Mouse (Mus musculus) testis, postnatal 14 days (tissue): Measurements from ENCODE around the gene Macf1.

Experiments
- DNase-seq: peaks from one replicate; pipeline ENCODE4 v3.0.0; 2021; ENCODE audit warnings: low spot score

Gene Macf1

DNA sequence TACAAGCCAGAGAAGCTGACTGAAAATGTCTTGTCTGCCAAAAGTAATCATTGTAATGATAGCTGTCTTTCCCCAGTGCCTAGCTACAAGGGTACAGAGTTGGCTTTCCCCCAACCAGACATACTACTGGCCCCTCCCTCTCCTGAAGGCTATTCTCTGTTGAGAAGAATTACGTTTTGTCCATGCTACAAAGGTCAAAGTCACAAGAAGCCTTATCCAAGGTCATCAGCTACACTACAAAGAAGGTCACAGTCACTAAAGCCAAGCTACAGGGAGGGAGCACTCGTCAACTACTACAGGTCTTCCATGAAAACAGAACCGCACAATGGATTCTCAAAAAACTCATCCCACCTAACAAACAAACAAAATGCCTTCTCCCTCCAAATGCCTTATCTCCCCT, 49.7 kb downstream of the Macf1 start:
- DNase-seq: no peak

DNA sequence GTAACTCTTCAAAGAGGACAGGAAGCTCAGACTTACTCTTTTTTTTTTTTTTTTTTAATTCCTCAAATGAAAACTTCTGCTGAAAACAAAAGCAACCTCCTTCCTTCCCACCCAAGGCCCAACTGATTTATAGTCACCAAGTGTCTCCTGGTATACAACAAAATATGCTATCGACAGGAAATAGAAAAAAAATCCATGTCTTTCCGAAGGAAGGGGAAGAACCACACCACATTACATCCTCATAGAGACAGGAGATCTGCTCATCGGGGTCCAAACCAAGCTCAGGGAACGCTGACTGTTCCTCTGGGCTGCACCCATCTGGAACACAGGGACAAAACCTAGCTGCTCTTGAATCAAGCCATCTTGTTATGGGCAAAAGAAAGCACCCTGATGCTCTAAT, 50.3 kb downstream of the Macf1 start:
- no peak for DNase-seq

DNA sequence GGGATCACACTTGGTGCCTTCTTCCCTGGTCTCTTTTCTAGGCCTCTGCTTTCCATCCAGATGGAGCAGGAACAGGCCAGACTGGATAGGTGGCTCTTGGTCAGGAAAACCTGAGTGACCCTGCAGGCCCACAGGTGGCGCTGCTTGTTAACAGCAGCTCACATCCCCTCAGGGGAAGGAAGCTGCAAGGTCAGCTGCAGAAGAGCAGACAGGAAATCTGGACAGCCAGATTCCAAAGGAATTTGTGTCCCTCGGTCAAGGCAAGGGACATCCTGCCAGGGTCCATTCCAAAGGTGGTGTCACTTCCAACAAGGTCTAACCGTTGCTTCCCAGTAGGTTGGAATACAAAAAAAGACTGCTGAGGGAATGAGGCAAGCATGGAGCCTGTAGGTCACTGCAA, 50.8 kb downstream of the Macf1 start:
- peak; percentile 63 for DNase-seq

DNA sequence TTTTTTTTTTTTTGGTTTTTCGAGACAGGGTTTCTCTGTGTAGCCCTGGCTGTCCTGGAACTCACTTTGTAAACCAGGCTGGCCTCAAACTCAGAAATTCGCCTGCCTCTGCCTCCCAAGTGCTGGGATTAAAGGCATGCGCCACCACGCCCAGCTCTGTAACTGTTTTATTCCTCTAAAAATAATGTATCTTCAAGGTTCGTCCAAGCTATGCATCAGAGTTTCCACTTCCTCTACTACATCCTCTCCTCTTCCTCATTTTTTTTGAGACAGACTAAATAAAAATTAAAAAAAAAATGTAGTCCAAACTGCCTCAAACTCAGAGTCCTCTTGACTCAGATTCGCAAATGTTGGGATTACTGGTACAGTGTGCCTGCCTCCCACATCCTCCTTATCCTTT, 52.0 kb downstream of the Macf1 start:
- peak; percentile 33 for DNase-seq

DNA sequence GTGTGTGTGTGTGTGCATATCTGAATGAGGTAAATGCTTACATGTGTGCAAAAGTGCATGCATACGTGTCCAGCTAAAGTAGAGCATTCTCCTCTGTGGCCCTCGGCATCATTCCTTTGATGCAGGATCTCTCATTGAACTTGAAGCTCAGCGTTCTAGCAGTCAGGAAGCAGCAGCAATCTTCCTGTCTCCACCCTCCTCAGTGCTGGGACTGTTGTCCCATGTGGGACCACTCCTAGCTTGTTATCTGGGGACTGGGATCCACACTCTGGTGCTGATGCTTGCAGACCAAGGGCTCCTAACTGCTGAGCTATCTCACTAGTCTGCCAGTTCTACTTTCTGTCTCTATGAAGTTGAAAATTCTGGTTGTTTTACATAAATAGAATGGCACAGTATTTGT, 52.5 kb downstream of the Macf1 start:
- DNase-seq: no peak

DNA sequence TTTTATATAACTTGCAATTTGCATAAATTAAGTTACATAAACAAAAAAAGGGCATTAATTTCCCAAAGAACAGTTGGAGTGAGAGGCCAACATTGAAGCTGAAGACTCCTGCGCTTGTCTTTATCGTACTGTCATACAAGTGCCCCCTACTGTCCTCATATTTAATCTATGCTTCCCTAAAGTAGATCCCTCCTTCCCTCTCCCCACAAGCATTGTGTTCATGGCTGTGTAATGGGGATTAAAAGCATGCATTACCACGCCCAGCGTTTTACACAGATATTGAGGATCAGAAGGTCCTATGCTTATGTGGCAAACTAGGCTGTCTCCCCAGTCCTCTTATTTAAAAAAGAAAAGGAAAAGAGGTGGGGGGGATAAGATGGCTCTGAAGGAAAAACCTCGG, 56.5 kb downstream of the Macf1 start:
- no peak for DNase-seq

DNA sequence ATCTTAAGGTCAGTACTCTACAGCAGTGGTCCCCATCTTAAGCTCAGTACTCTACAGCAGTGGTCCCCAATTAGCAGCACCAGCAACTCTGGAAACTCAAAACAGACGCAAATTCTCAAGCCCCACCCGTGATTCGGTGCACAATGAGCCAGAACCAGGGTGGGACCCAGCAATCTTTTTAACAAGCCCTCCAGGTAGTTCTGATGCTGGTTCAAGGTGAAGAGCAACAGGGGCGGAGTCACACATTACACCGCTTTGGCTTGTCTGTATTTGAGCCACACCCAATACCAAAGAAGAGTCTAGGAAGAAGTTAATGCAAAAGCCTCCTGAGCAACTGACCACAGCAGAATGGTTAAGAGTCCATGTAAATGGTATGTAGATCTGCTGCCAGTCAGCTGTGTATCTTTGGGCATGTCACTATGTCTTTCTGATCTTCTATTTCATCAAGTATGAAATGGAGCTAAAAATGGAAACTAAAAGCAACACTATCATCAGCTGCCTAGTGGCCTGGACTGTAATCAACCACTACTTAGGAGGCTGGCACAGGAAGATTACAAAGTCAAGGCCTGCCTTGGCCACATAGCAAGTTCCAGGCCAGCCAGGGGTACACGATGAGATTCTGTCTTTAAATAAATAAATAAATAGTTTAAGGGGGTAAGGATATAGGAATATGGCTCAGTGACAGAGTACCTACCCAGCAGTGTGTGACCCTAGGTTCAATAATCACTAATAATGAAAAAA, 58.7 kb downstream of the Macf1 start:
- DNase-seq: no peak

DNA sequence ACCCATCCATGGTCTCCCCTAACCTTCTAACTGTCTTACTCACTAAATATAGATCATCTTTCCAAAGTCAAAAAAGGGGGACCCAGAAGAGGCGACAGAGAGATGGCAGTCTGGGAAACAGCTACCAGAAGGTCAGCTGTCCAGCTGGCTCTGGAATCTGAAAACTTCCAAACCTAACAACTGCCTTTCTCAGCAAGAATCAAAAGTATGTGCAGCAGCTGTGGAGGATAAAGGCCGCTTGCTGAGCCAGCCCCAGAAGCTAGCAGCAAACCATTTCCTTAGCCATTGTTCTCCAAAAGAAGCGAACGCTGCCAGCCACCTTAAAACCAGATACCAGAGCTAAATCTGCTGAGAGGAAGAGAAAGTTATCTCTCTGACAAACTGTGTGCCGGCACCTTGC, 59.7 kb downstream of the Macf1 start:
- no peak for DNase-seq

DNA sequence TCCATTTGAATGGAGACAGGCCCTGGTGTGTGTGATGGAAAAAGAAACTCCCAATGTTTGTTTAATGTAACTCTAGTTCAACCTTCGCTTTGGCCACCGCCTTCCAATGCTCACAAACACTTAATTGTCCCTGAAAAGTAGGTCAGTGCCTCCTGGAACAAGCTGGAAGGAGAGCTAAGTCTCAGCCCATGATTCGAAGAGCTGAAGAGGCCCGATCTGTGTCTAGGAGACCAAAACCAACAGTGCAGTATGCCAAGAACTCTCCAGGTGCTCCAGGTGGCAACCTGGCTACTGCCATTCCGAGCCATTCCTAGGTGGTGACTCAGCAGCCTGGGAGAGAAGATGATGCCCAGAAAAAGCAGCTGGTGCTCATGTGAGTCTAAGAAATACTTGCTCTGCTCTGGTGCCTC, 60.4 kb downstream of the Macf1 start:
- no peak for DNase-seq

DNA sequence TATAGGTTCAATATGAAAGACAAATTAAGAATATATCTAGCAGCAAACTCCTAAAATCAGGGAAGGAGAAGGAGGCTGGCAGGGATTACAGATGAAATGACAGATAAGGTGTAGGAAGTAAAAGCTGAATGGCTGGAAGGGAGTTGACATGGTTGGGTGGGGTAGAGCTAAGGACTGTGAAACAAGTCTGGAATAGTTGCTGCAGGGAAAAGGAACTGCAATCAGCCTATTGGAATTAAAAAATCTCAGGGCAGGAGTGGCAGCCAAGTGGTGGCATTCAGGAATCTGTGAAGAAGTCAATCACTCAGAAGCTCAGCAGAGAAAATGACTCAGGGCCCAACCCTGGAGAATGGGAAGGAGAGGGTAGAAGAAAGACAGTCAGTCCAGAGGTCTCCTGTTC, 62.4 kb downstream of the Macf1 start:
- DNase-seq: no peak

DNA sequence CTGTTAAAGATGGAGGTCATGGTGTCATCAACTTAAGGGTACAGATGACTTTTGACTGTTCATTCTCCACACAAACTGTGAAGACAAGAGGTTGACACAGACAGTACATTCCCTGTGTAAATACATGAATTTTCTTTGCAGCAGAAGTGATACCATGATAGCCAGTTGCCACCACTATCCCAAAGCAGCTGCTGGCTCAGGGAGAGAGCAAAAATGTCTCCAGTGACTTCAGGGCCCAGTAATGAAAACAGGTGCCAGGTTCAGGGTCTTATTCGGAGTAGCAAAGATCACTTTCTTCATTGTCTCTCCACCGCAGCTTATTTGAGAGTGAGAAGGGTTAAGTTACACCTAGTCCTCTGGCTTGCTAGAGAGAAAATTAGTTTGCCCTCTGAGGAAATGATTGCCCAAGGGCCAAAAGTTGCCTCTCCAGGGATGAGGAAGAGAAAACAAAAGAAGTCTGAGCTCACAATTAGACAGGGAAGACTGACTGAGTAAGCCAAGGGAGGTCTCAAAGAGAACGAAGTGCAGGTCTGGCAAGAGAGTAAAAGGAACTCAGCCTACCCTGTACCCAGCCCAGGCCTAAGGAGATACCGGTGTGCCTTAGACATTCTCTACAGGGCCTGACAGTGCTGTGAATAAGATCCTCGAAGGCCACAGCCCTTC, 66.3 kb downstream of the Macf1 start:
- no peak for DNase-seq

DNA sequence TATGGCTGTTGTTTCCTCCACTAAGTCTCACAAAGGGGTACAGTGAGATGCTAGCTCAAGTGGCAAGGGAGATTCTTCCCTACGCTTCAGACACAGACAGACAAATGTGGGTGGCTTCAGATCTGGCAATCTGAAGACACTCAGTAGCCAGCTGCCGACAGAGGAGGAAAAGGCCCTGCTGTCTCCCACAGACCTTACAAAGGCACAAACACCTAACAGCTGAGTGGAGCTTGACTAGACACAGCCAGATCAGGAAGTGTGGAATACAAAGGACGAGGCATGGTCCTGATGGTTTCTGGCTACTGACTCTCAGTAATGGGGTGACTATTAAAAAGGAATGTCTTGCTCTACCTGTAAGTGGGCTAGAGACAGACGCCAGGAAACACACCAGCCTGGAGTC, 67.2 kb downstream of the Macf1 start:
- DNase-seq: no peak

DNA sequence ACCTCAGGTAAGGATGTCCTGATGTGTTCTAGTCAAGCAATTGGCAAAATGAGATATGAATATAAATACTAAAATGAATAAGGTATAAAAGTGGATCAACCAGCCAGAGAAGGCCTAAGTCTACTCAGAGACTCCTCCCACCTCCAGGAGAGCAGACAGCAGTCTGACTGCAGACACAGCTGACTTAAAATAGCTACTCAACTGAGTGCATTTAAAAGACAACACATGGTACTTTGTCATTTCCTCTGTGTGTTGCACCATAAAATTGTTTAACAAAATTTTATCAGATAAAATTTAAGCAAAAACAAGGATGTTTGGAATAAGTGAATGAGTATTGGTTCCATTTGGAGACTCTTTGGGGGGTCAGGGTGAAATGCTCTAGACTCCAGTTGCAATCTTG, 67.7 kb downstream of the Macf1 start:
- DNase-seq: no peak

DNA sequence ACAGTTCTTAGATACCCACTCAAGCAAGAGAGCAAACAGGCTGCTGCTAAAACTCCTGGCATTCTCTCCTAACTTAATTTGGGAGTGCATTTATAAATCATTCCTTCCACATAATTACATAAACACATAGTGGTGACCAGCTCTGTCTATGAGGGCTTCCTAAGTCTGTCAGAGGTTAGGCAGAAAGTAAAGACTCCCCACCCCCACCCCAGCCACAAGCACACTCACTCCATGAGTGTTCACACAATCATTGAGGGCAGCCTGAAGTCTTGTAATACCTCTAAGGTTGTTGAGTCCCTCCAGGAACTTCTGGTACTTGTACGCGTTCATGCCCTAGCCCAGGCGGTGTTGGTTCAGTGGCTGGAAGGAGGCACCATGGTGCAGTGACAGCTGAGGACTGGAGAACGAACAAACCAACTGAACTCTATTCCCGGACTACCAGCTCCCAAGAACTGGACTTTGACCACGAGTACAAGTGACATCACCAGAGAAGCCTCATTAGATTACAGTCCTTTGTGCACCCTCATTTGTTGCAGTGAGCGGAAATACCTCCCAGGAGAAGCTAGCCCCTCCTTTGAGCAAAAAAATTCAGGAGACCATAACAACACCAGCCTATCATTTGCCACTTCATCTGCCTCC, 70.7 kb downstream of the Macf1 start:
- no peak for DNase-seq

DNA sequence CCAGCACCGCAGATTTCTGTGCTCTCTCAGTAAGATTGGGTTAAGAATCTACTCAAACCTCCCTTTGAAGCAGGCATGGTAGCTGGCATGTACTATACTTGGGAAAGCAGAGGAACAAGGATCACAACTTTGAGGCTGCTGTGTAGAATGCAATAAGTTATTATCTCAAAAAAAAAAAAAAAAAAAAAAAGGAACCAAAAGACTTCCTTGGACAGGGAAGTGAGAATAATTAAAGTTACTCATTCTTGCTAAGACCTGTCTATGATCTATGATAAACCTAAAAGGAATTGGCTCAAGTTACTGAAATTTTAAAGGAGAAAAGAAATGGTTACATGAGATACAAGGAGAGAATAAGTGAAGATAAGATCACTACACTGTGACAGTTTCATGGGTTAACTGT, 72.2 kb downstream of the Macf1 start:
- no peak for DNase-seq

DNA sequence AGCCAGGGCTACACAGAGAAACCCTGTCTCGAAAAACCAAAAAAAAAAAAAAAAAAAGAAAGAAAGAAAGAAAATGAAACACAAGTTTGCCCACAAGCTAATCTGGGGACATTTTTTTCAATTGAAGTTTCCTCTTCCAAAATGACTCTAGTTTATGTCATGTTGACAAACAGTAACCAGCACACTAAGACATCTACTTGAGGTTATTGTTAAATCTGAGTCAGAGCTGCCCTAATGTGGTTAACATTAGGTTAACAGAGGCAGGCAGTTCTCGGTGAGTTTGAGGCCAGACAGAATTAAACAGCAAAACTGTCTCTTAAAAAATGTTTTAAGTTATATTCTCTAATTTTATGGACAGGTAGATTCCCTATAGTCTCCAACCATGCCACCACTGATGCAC, 72.9 kb downstream of the Macf1 start:
- no peak for DNase-seq

DNA sequence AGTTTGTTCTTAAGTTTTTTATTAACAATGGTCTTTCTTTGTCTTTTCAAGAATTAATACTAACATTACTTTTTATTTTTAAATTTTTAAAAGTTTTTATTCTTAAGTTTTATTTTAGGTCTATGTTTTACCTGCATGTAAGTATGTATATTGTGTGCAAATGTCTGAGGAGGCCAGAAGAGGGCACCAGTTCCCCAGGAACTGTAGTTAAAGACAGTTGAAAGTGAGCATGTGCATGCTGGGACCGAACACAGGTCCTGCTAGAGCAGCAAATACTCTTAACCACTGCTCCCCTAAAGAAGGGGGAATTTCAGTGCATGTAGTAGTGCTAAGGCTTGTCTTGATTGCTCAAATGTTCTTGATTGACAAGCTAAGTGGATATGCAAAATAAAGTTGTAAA, 77.0 kb downstream of the Macf1 start:
- no peak for DNase-seq

DNA sequence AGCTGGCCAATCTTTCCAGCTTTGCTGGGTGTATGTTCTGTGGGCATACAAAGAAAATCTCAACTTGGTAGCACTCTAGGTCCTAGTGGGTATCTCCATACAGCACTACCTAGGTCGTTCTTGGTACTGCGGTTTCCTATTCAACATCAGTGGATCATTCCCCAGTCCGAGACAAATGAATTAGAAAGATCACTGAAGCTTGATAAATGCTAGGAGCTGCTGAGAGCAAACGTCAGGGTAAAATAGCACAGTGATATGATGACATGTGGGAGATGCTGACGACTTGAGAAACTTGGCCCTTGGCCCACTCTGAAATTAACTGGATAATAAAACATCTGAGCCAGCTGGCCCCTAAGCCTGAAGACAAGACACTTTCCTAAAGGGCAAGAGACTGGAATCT, 78.2 kb downstream of the Macf1 start:
- no peak for DNase-seq

DNA sequence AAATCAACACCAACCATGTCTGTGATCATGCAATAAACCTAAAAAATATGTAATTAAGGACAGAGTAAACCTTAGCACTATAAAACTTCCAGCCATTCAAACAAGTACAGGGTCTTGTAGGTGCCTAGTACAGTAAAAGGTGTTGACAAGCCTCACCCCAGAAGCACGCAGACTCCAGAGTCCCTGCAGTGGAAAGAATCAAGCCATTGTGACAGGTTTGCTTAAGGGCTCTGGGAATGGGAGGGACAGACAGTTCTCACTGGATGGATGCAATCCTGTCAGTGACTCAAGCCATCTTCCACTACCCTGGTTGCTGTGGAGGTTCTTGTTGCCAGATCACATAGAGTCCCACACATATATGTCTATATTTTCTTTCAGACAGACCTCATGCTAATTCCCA, 78.9 kb downstream of the Macf1 start:
- no peak for DNase-seq

DNA sequence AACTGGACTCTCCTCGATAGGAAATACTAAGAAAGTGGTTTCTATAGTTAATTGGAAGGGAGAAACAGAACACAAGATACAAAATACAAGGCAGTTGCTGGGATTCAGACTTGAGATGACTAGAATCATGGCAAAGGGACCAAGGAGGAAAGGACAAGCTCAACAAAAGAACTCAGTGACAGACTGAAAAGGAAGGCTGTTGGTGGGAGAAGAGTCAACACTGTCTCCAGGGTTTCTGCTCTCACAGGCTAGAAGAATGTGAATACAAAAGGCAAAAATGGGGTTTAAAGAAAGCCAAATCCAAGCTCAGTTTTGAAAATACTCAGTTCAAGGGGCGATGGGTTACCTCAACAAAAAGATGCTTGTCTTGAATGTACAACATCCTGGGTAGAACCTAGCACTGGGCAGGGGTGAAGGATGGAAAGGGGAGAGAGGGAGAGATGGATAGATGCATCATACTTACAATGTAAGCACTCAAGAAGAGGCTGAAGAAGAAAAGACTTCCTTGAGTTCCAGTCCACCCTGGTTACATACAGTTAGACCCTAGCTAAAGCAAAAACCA, 81.4 kb downstream of the Macf1 start:
- DNase-seq: no peak

DNA sequence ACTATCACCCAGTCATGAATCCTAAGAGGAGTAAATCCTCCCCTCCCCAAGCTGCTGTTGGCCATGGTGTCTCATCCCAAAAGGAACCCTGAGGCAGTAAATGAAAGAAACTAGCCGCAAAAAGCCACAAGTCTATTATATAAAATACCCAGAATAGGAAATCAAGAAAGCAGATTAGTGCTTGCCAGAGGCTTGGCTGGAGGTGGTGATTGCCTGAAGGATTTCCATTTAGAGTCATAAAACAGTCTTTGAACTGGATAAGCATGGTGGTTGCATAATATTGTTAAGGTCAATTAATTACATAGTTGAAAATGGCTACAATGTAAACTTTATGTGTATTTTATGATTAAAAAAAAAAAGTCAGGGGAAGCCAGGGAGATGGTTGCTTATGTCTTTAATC, 83.1 kb downstream of the Macf1 start:
- DNase-seq: no peak

DNA sequence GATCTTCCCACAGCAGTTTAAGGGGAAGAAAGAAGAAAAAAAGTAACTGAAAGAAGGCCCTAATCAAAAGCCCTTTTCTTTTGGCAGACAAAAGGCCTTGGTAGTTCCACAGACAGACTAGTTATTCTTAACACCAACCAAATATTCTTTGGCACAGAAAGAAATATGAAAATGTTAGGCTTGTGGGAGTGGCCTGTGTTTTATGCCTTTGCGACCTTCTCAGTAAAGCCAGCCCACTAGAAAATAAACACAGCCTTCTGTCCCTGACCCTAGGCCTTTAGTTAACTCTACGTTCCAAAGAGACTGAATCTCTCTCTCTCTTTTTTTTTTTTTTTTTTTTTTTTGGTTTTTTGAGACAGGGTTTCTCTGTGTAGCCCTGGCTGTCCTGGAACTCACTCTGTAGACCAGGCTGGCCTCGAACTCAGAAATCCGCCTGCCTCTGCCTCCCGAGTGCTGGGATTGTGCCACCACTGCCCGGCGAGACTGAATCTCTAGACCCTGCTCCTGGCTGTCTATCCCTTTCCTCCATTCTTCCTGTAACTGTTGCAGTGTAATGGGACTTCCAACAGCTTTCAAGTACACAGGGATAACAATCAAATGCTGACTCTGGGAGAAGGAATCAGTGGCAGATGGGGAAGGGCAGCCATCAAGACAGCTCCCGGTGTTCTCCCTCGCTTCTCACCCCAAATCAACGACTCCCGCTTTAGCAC, 85.5 kb downstream of the Macf1 start:
- peak; percentile 21 for DNase-seq

DNA sequence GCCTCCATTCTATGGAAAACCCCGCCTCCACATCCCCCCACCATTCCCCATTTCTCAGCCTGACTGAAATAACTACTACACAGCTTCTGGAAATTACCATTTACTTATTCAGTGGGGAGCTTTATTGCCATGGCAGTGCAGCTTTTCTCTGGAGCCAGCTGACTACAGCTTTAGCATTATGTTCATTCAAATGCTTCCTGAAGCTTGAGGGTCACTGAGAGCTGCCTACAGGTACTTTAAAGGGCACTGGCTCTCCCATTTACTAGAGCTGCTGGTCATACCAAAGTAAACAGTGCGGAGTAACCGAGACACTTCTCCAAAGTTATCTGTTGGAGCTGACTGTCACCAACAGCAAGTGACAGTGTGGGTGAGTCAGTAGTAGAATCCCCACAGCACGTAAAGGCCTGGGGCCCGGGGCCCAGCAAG, 89.8 kb downstream of the Macf1 start:
- no peak for DNase-seq
